In the genomic region with DNA sequence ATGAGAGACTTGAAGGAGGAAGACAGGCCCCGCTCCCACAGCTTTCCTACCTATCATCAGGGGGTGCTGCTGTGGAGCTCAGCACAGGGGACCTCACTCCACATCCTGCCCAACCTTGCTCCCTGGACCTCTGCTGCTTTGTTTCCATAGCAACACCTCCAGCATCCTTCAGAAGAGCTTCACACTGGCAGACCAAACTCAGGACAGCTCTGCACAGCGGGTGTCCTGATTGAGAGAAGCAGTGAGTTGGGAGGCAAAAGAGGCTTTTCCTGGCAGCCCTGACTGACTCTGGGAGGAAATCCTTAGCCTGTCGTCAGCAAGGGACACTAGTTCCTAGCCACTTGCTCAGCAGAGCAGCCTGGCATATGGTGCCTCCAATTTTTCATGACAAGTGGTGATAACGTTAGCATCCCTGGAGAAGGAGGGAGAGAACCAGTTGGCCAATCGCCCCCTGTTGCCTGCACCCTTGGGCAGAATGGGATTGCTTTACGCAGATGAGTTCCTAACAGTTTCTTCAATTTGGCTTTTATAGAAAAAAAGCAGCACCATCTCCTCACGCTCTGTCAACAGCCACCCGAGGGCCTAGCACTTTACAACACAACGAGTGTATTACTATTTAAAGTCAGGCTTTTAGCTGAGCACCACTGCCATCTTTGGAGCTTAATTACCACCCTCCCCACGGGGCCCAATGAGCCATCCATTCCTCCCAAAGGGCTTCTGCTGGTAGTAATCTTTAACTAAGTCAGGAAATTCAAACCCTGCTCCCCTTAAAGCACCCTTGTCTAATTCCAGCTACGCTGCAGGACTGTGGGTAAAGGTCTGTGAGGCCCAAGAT, we compare ENCODE assay signal across 11 mouse cellular contexts.
A peak's percentile ranks its signal among the peaks of the same experiment; 100 is the strongest.
DNase-seq lines count a peak whose midpoint lies in the region; ATAC-seq and TF ChIP-seq lines count a peak whose summit lies in the region.
"Had no signal": no experiment of that assay in that cellular context is flagged by ENCODE, and none has a peak within 500 bp of the region (broad histone marks: within the 10 kb centered on the region; RNA-seq: fewer than 3 reads in every experiment).

No protein-coding gene starts in this region.

- H3K36me3 ChIP-seq in embryonic facial prominence, embryonic 12.5 days = no peaks in the 10 kb centered on the region
- no peaks in the 10 kb centered on the region for H3K36me3 ChIP-seq in embryonic facial prominence, embryonic 10.5 days (replicated peaks)
- no peaks in the 10 kb centered on the region for H3K36me3 ChIP-seq in midbrain, embryonic 16.5 days (ENCODE audit: control insufficient read depth, insufficient read depth, low read length)
- H3K36me3 ChIP-seq in intestine, postnatal 0 days (ENCODE audit: control insufficient read depth, insufficient read depth) = no peaks in the 10 kb centered on the region
- H3K36me3 ChIP-seq: kidney, embryonic 15.5 days; stomach, embryonic 15.5 days had no signal

- no peak overlapping the region for H3K27ac ChIP-seq in embryonic facial prominence, embryonic 12.5 days
- H3K27ac ChIP-seq in embryonic facial prominence, embryonic 10.5 days (replicated peaks) = no peak overlapping the region
- H3K27ac ChIP-seq in midbrain, embryonic 16.5 days (ENCODE audit: low read length) = peak overlapping the region; percentile 79
- no peak overlapping the region for H3K27ac ChIP-seq in intestine, postnatal 0 days (ENCODE audit: low read depth, low read length)
- H3K27ac ChIP-seq: kidney, embryonic 15.5 days; stomach, embryonic 15.5 days had no signal

- H3K27me3 ChIP-seq in embryonic facial prominence, embryonic 12.5 days = 0 out of 2 replicates have a peak, but pooled peaks cover 3% of the 10 kb centered on the region
- peaks cover 11% of the 10 kb centered on the region; the same call in 1 of the 2 replicates for H3K27me3 ChIP-seq in embryonic facial prominence, embryonic 10.5 days (replicated peaks; ENCODE audit: low read depth, poor library complexity, severe bottlenecking)
- H3K27me3 ChIP-seq in midbrain, embryonic 16.5 days (ENCODE audit: control insufficient read depth, insufficient read depth, low read depth, low read length) = no peaks in the 10 kb centered on the region
- no peaks in the 10 kb centered on the region for H3K27me3 ChIP-seq in intestine, postnatal 0 days (replicated peaks; ENCODE audit: control insufficient read depth, insufficient read depth, low read length)
- H3K27me3 ChIP-seq: kidney, embryonic 15.5 days; Patski; stomach, embryonic 15.5 days had no signal

- TF ChIP-seq CTCF in intestine, postnatal 0 days (IDR thresholded peaks at IDR 0.05; ENCODE audit: low read depth) = no peak

- no peaks in the 10 kb centered on the region for H3K9me3 ChIP-seq in embryonic facial prominence, embryonic 12.5 days
- no peaks in the 10 kb centered on the region for H3K9me3 ChIP-seq in embryonic facial prominence, embryonic 10.5 days
- no peaks in the 10 kb centered on the region for H3K9me3 ChIP-seq in midbrain, embryonic 16.5 days (replicated peaks; ENCODE audit: control insufficient read depth, low read length, poor library complexity, severe bottlenecking)
- no peaks in the 10 kb centered on the region for H3K9me3 ChIP-seq in intestine, postnatal 0 days (ENCODE audit: control insufficient read depth)
- H3K9me3 ChIP-seq: kidney, embryonic 15.5 days; stomach, embryonic 15.5 days had no signal

- 47% methylated on average over 11 of the region's 11 CpGs for WGBS in embryonic facial prominence, embryonic 12.5 days
- WGBS in embryonic facial prominence, embryonic 10.5 days = 43% methylated on average over 11 of the region's 11 CpGs
- 25% methylated on average over 11 of the region's 11 CpGs for WGBS in midbrain, embryonic 16.5 days
- WGBS in intestine, postnatal 0 days = 65% methylated on average over 11 of the region's 11 CpGs

- H3K4me3 ChIP-seq in embryonic facial prominence, embryonic 12.5 days = no peak overlapping the region
- no peak overlapping the region for H3K4me3 ChIP-seq in embryonic facial prominence, embryonic 10.5 days
- no peak overlapping the region for H3K4me3 ChIP-seq in midbrain, embryonic 16.5 days (ENCODE audit: low read depth, low read length)
- H3K4me3 ChIP-seq in intestine, postnatal 0 days (ENCODE audit: low read depth, low read length) = no peak overlapping the region
- H3K4me3 ChIP-seq: kidney, embryonic 15.5 days; stomach, embryonic 15.5 days had no signal

- ATAC-seq in embryonic facial prominence, embryonic 12.5 days (ENCODE audit: insufficient number of reproducible peaks, insufficient read depth, low FRiP score, low TSS enrichment) = peak; percentile 15; the same call in 1 of the 2 replicates
- peak; percentile 78 for ATAC-seq in midbrain, embryonic 16.5 days
- no peak for ATAC-seq in intestine, postnatal 0 days
- ATAC-seq: Patski had no signal

- no peak overlapping the region for H3K9ac ChIP-seq in embryonic facial prominence, embryonic 12.5 days
- H3K9ac ChIP-seq in midbrain, embryonic 16.5 days (ENCODE audit: low read depth, low read length) = no peak overlapping the region
- H3K9ac ChIP-seq in intestine, postnatal 0 days (ENCODE audit: low read depth, low read length) = no peak overlapping the region
- H3K9ac ChIP-seq: kidney, embryonic 15.5 days; stomach, embryonic 15.5 days had no signal

- H3K4me2 ChIP-seq in embryonic facial prominence, embryonic 12.5 days (replicated peaks) = no peak overlapping the region
- H3K4me2 ChIP-seq in midbrain, embryonic 16.5 days (ENCODE audit: low read length) = peak overlapping the region; percentile 15
- H3K4me2 ChIP-seq in intestine, postnatal 0 days (replicated peaks; ENCODE audit: low read depth) = no peak overlapping the region
- H3K4me2 ChIP-seq: kidney, embryonic 15.5 days; stomach, embryonic 15.5 days had no signal

- DNase-seq in embryonic facial prominence, embryonic 10.5 days (ENCODE audit: low spot score) = no peak
- peak; percentile 86 to 91 for DNase-seq in cerebellum, postnatal 10 days
- peak; percentile 6 for DNase-seq in forelimb bud, embryonic 11.5 days (ENCODE audit: low read depth, low spot score)
- DNase-seq in adrenal gland, adult 18-20 months (ENCODE audit: low spot score in 2 of 2) = no peak
- no peak for DNase-seq in urinary bladder, adult 2 months (ENCODE audit: low spot score)

- H3K4me1 ChIP-seq in embryonic facial prominence, embryonic 12.5 days = no peaks in the 10 kb centered on the region
- H3K4me1 ChIP-seq in embryonic facial prominence, embryonic 10.5 days = peaks cover 6% of the 10 kb centered on the region
- peaks cover 22% of the 10 kb centered on the region for H3K4me1 ChIP-seq in midbrain, embryonic 16.5 days (ENCODE audit: control insufficient read depth, insufficient read depth, low read length)
- no peaks in the 10 kb centered on the region for H3K4me1 ChIP-seq in intestine, postnatal 0 days (replicated peaks; ENCODE audit: control insufficient read depth, insufficient read depth, low read length)
- H3K4me1 ChIP-seq: kidney, embryonic 15.5 days; stomach, embryonic 15.5 days had no signal

Comparison
In these comparisons a context has a peak if more than half of its experiments do, and no peak if none do; other contexts are left out.
1. DNase-seq: peak in cerebellum, postnatal 10 days (2 of 2) and forelimb bud, embryonic 11.5 days (single experiment); none in embryonic facial prominence, embryonic 10.5 days (single experiment), adrenal gland, adult 18-20 months (0 of 2) and urinary bladder, adult 2 months (single experiment).